Mouse (Mus musculus): Measurements from ENCODE around the gene Capza3. TPM values are rescaled to one million over a fixed set of nuclear protein-coding genes. Genes with fewer than 3 reads are reported as not detected.

Gene Capza3
- total RNA-seq, 1 experiment: not detected

- in situ Hi-C loops (cut with MboI; ENCODE audit: low sequenced_read_pairs in 2 of 2, unreplicated experiment in 2 of 2): no loop called here
- Histone ChIP-seq H3K9me3 (ENCODE audit: control insufficient read depth, insufficient read depth, low read depth, low read length) (no peaks in the 10 kb centered on the region), H3K4me1 (ENCODE audit: control insufficient read depth in 2 of 2, insufficient read depth in 2 of 2, low read length in 2 of 2, poor library complexity in 1 of 2) (no peaks in the 10 kb centered on the region), H3K9ac (ENCODE audit: insufficient read depth, low read depth, low read length, poor library complexity, severe bottlenecking) (no peak overlapping the region), H3K27ac (ENCODE audit: insufficient read depth, low read depth, low read length, poor library complexity, severe bottlenecking) (no peak overlapping the region), H3K4me3 (ENCODE audit: insufficient read depth in 1 of 2, low read depth in 1 of 2, low read length in 2 of 2, poor library complexity in 1 of 2, severe bottlenecking in 1 of 2) (no peak overlapping the region), H3K36me3 (ENCODE audit: control insufficient read depth, insufficient read depth, low read length, poor library complexity, severe bottlenecking) (no peaks in the 10 kb centered on the region)
- no peak for DNase-seq (ENCODE audit: low read depth, low spot score)
- TF ChIP-seq ZNF384 (IDR thresholded peaks at IDR 0.05; ENCODE audit: low read depth, low read length) (no peak), MAFK (IDR thresholded peaks at IDR 0.05; ENCODE audit: insufficient read depth, low read depth, low read length) (no peak), ZC3H11A (IDR thresholded peaks at IDR 0.05; ENCODE audit: borderline replicate concordance, low read depth, low read length) (no peak), CHD2 (IDR thresholded peaks at IDR 0.05; ENCODE audit: low read depth, low read length) (no peak), HCFC1 (IDR thresholded peaks at IDR 0.05; ENCODE audit: borderline replicate concordance, insufficient read depth, low read length) (no peak)
Observed at GRCm38 (mm10) chr6:140054271-140054928, 13.3 kb downstream of the Capza3 start.

- Histone ChIP-seq H3K9me3 (ENCODE audit: control insufficient read depth, insufficient read depth, low read depth, low read length) (no peaks in the 10 kb centered on the region), H3K36me3 (ENCODE audit: control insufficient read depth, insufficient read depth, low read length, poor library complexity, severe bottlenecking) (no peaks in the 10 kb centered on the region), H3K4me3 (ENCODE audit: insufficient read depth in 1 of 2, low read depth in 1 of 2, low read length in 2 of 2, poor library complexity in 1 of 2, severe bottlenecking in 1 of 2) (no peak overlapping the region), H3K27ac (ENCODE audit: insufficient read depth, low read depth, low read length, poor library complexity, severe bottlenecking) (no peak overlapping the region), H3K9ac (ENCODE audit: insufficient read depth, low read depth, low read length, poor library complexity, severe bottlenecking) (no peak overlapping the region), H3K4me1 (ENCODE audit: control insufficient read depth in 2 of 2, insufficient read depth in 2 of 2, low read length in 2 of 2, poor library complexity in 1 of 2) (no peaks in the 10 kb centered on the region)
- DNase-seq (ENCODE audit: low read depth, low spot score): no peak
- in situ Hi-C loops (cut with MboI; ENCODE audit: low sequenced_read_pairs in 2 of 2, unreplicated experiment in 2 of 2): no loop called here
- TF ChIP-seq MAFK (IDR thresholded peaks at IDR 0.05; ENCODE audit: insufficient read depth, low read depth, low read length): no peak
- no peak for TF ChIP-seq ZNF384 (IDR thresholded peaks at IDR 0.05; ENCODE audit: low read depth, low read length)
- TF ChIP-seq HCFC1 (IDR thresholded peaks at IDR 0.05; ENCODE audit: borderline replicate concordance, insufficient read depth, low read length): no peak
- TF ChIP-seq ZC3H11A (IDR thresholded peaks at IDR 0.05; ENCODE audit: borderline replicate concordance, low read depth, low read length): no peak
- no peak for TF ChIP-seq CHD2 (IDR thresholded peaks at IDR 0.05; ENCODE audit: low read depth, low read length)
Observed at GRCm38 (mm10) chr6:140069177-140069576, 28.1 kb downstream of the Capza3 start.

- Histone ChIP-seq H3K4me3 (ENCODE audit: insufficient read depth in 1 of 2, low read depth in 1 of 2, low read length in 2 of 2, poor library complexity in 1 of 2, severe bottlenecking in 1 of 2) (no peak overlapping the region), H3K4me1 (ENCODE audit: control insufficient read depth in 2 of 2, insufficient read depth in 2 of 2, low read length in 2 of 2, poor library complexity in 1 of 2) (no peaks in the 10 kb centered on the region), H3K9ac (ENCODE audit: insufficient read depth, low read depth, low read length, poor library complexity, severe bottlenecking) (no peak overlapping the region), H3K36me3 (ENCODE audit: control insufficient read depth, insufficient read depth, low read length, poor library complexity, severe bottlenecking) (no peaks in the 10 kb centered on the region), H3K9me3 (ENCODE audit: control insufficient read depth, insufficient read depth, low read depth, low read length) (no peaks in the 10 kb centered on the region), H3K27ac (ENCODE audit: insufficient read depth, low read depth, low read length, poor library complexity, severe bottlenecking) (no peak overlapping the region)
- in situ Hi-C loops (cut with MboI; ENCODE audit: low sequenced_read_pairs in 2 of 2, unreplicated experiment in 2 of 2): no loop called here
- TF ChIP-seq HCFC1 (IDR thresholded peaks at IDR 0.05; ENCODE audit: borderline replicate concordance, insufficient read depth, low read length) (no peak), ZC3H11A (IDR thresholded peaks at IDR 0.05; ENCODE audit: borderline replicate concordance, low read depth, low read length) (no peak), MAFK (IDR thresholded peaks at IDR 0.05; ENCODE audit: insufficient read depth, low read depth, low read length) (no peak), CHD2 (IDR thresholded peaks at IDR 0.05; ENCODE audit: low read depth, low read length) (no peak), ZNF384 (IDR thresholded peaks at IDR 0.05; ENCODE audit: low read depth, low read length) (no peak)
- no peak for DNase-seq (ENCODE audit: low read depth, low spot score)
Observed at GRCm38 (mm10) chr6:140080933-140081332, 39.9 kb downstream of the Capza3 start.

GRCm38 (mm10) chr6:140081739-140082138, 40.7 kb downstream of the Capza3 start:
- Histone ChIP-seq H3K4me1 (ENCODE audit: control insufficient read depth in 2 of 2, insufficient read depth in 2 of 2, low read length in 2 of 2, poor library complexity in 1 of 2) (no peaks in the 10 kb centered on the region), H3K27ac (ENCODE audit: insufficient read depth, low read depth, low read length, poor library complexity, severe bottlenecking) (no peak overlapping the region), H3K9me3 (ENCODE audit: control insufficient read depth, insufficient read depth, low read depth, low read length) (no peaks in the 10 kb centered on the region), H3K36me3 (ENCODE audit: control insufficient read depth, insufficient read depth, low read length, poor library complexity, severe bottlenecking) (no peaks in the 10 kb centered on the region), H3K4me3 (ENCODE audit: insufficient read depth in 1 of 2, low read depth in 1 of 2, low read length in 2 of 2, poor library complexity in 1 of 2, severe bottlenecking in 1 of 2) (no peak overlapping the region), H3K9ac (ENCODE audit: insufficient read depth, low read depth, low read length, poor library complexity, severe bottlenecking) (no peak overlapping the region)
- DNase-seq (ENCODE audit: low read depth, low spot score): peak; percentile 22
- TF ChIP-seq MAFK (IDR thresholded peaks at IDR 0.05; ENCODE audit: insufficient read depth, low read depth, low read length) (no peak), ZC3H11A (IDR thresholded peaks at IDR 0.05; ENCODE audit: borderline replicate concordance, low read depth, low read length) (no peak), HCFC1 (IDR thresholded peaks at IDR 0.05; ENCODE audit: borderline replicate concordance, insufficient read depth, low read length) (no peak), ZNF384 (IDR thresholded peaks at IDR 0.05; ENCODE audit: low read depth, low read length) (no peak), CHD2 (IDR thresholded peaks at IDR 0.05; ENCODE audit: low read depth, low read length) (no peak)
- in situ Hi-C loops (cut with MboI; ENCODE audit: low sequenced_read_pairs in 2 of 2, unreplicated experiment in 2 of 2): no loop called here

Data from ES-E14 (cell line).